Mouse (Mus musculus) heart, postnatal 25 days (tissue): ENCODE measurements around the gene Rapgef4. TPM values are rescaled to one million over a fixed set of nuclear protein-coding genes. Genes with fewer than 3 reads are reported as not detected.

Experiments used
- total RNA-seq, 2 experiments: library from RNA; stranded (reverse); gene quantifications; 2 replicates each; pipeline ENCODE4 v1.2.3; 2021

Gene Rapgef4
- total RNA-seq, 2 experiments from 2014 or later, result 21.5 to 23.1 TPM

Other genes with a start within 250 kb of the Rapgef4 start
- gene Itga6, start 235.6 kb upstream of the Rapgef4 start, total RNA-seq, result 10 to 100 TPM; 48.3 to 57.7 TPM
- gene Pdk1, start 108.0 kb upstream of the Rapgef4 start, total RNA-seq, result 100 to 1,000 TPM; 115 to 116 TPM